Mouse (Mus musculus): ENCODE results near the gene Lad1. TPM values are rescaled to one million over a fixed set of nuclear protein-coding genes. Genes with fewer than 3 reads are reported as not detected.

Gene Lad1
- total and polyA plus RNA-seq, 3 experiments, result 0.16 TPM; not detected in 2

- ATAC-seq (ENCODE audit: extremely low read depth, insufficient number of reproducible peaks, low FRiP score, poor library complexity, severe bottlenecking) (no peak), DNase-seq (ENCODE audit: low spot score) (no peak)
- TF ChIP-seq GATA2 (IDR thresholded peaks at IDR 0.05; ENCODE audit: borderline replicate concordance, low read depth, low read length) (no peak), GATA1 (IDR thresholded peaks at IDR 0.05; ENCODE audit: borderline replicate concordance, low read length) (no peak), CTCF (IDR thresholded peaks at IDR 0.05; ENCODE audit: low read depth, low read length) (no peak), TAL1 (conservative IDR thresholded peaks at IDR 0.05; ENCODE audit: low read depth, low read length) (no peak), POLR2AphosphoS5 (IDR thresholded peaks at IDR 0.05; ENCODE audit: insufficient replicate concordance, low read depth, low read length) (no peak)
- no peak overlapping the region for H3K4me3 ChIP-seq (ENCODE audit: low read depth, low read length)
- H3K27me3 ChIP-seq (ENCODE audit: insufficient read depth, low read length), result peaks cover 38% of the 10 kb centered on the region
- no peaks in the 10 kb centered on the region for H3K9me3 ChIP-seq (replicated peaks)
- no peaks in the 10 kb centered on the region for H3K36me3 ChIP-seq (replicated peaks)
- H3K4me1 ChIP-seq (ENCODE audit: insufficient read depth, low read depth, low read length), result no peaks in the 10 kb centered on the region; the same call in 1 of the 2 replicates
These were observed 43.7 kb downstream of the Lad1 start for GRCm38 (mm10) chr1:135861980-135862552.

GRCm38 (mm10) chr1:135862561-135862960 is 44.2 kb downstream of the Lad1 start:
- Histone ChIP-seq H3K27me3 (ENCODE audit: insufficient read depth, low read length) (peaks cover 38% of the 10 kb centered on the region), H3K36me3 (replicated peaks) (no peaks in the 10 kb centered on the region), H3K9me3 (replicated peaks) (no peaks in the 10 kb centered on the region), H3K4me3 (ENCODE audit: low read depth, low read length) (no peak overlapping the region), H3K4me1 (ENCODE audit: insufficient read depth, low read depth, low read length) (no peaks in the 10 kb centered on the region; the same call in 1 of the 2 replicates)
- ATAC-seq (ENCODE audit: extremely low read depth, insufficient number of reproducible peaks, low FRiP score, poor library complexity, severe bottlenecking) (no peak), DNase-seq (ENCODE audit: low spot score) (no peak)
- TF ChIP-seq TAL1 (conservative IDR thresholded peaks at IDR 0.05; ENCODE audit: low read depth, low read length) (no peak), CTCF (IDR thresholded peaks at IDR 0.05; ENCODE audit: low read depth, low read length) (no peak), GATA2 (IDR thresholded peaks at IDR 0.05; ENCODE audit: borderline replicate concordance, low read depth, low read length) (no peak), GATA1 (IDR thresholded peaks at IDR 0.05; ENCODE audit: borderline replicate concordance, low read length) (no peak), POLR2AphosphoS5 (IDR thresholded peaks at IDR 0.05; ENCODE audit: insufficient replicate concordance, low read depth, low read length) (no peak)

GRCm38 (mm10) chr1:135863786-135864335 is 45.5 kb downstream of the Lad1 start:
- no peak for DNase-seq (ENCODE audit: low spot score)
- TF ChIP-seq GATA1 (IDR thresholded peaks at IDR 0.05; ENCODE audit: borderline replicate concordance, low read length), result no peak
- no peak for TF ChIP-seq TAL1 (conservative IDR thresholded peaks at IDR 0.05; ENCODE audit: low read depth, low read length)
- no peak for TF ChIP-seq CTCF (IDR thresholded peaks at IDR 0.05; ENCODE audit: low read depth, low read length)
- TF ChIP-seq GATA2 (IDR thresholded peaks at IDR 0.05; ENCODE audit: borderline replicate concordance, low read depth, low read length), result no peak
- no peak for TF ChIP-seq POLR2AphosphoS5 (IDR thresholded peaks at IDR 0.05; ENCODE audit: insufficient replicate concordance, low read depth, low read length)
- Histone ChIP-seq H3K36me3 (replicated peaks) (no peaks in the 10 kb centered on the region), H3K27me3 (ENCODE audit: insufficient read depth, low read length) (peaks cover 40% of the 10 kb centered on the region), H3K9me3 (replicated peaks) (no peaks in the 10 kb centered on the region), H3K4me3 (ENCODE audit: low read depth, low read length) (no peak overlapping the region), H3K4me1 (ENCODE audit: insufficient read depth, low read depth, low read length) (no peaks in the 10 kb centered on the region; the same call in 1 of the 2 replicates)
- no peak for ATAC-seq (ENCODE audit: extremely low read depth, insufficient number of reproducible peaks, low FRiP score, poor library complexity, severe bottlenecking)

- no peaks in the 10 kb centered on the region for H3K36me3 ChIP-seq (replicated peaks)
- H3K27me3 ChIP-seq (ENCODE audit: insufficient read depth, low read length), result peaks cover 45% of the 10 kb centered on the region
- H3K4me3 ChIP-seq (ENCODE audit: low read depth, low read length), result no peak overlapping the region
- H3K9me3 ChIP-seq (replicated peaks), result no peaks in the 10 kb centered on the region
- H3K4me1 ChIP-seq (ENCODE audit: insufficient read depth, low read depth, low read length), result no peaks in the 10 kb centered on the region; the same call in 1 of the 2 replicates
- ATAC-seq (ENCODE audit: extremely low read depth, insufficient number of reproducible peaks, low FRiP score, poor library complexity, severe bottlenecking), result no peak
- DNase-seq (ENCODE audit: low spot score), result no peak
- TF ChIP-seq GATA2 (IDR thresholded peaks at IDR 0.05; ENCODE audit: borderline replicate concordance, low read depth, low read length) (no peak), TAL1 (conservative IDR thresholded peaks at IDR 0.05; ENCODE audit: low read depth, low read length) (no peak), CTCF (IDR thresholded peaks at IDR 0.05; ENCODE audit: low read depth, low read length) (no peak)
These were observed 46.4 kb downstream of the Lad1 start for GRCm38 (mm10) chr1:135864830-135865229.

- DNase-seq (ENCODE audit: low spot score) (peak; percentile 79), ATAC-seq (ENCODE audit: extremely low read depth, insufficient number of reproducible peaks, low FRiP score, poor library complexity, severe bottlenecking) (peak; percentile 58)
- H3K4me3 ChIP-seq (ENCODE audit: low read depth, low read length), result no peak overlapping the region
- TF ChIP-seq GATA2 (IDR thresholded peaks at IDR 0.05; ENCODE audit: borderline replicate concordance, low read depth, low read length) (no peak), CTCF (IDR thresholded peaks at IDR 0.05; ENCODE audit: low read depth, low read length) (peak; percentile 95)
- H3K9me3 ChIP-seq (replicated peaks), result no peaks in the 10 kb centered on the region
- H3K36me3 ChIP-seq (replicated peaks), result no peaks in the 10 kb centered on the region
- peaks cover 40% of the 10 kb centered on the region for H3K27me3 ChIP-seq (ENCODE audit: insufficient read depth, low read length)
- H3K4me1 ChIP-seq (ENCODE audit: insufficient read depth, low read depth, low read length), result no peaks in the 10 kb centered on the region; the same call in 1 of the 2 replicates
These were observed 47.3 kb downstream of the Lad1 start for GRCm38 (mm10) chr1:135865518-135866194.

- H3K27me3 ChIP-seq (ENCODE audit: insufficient read depth, low read length), result peaks cover 26% of the 10 kb centered on the region
- H3K4me3 ChIP-seq (ENCODE audit: low read depth, low read length), result no peak overlapping the region
- TF ChIP-seq TAL1 (conservative IDR thresholded peaks at IDR 0.05; ENCODE audit: low read depth, low read length) (no peak), GATA1 (IDR thresholded peaks at IDR 0.05; ENCODE audit: borderline replicate concordance, low read length) (no peak), GATA2 (IDR thresholded peaks at IDR 0.05; ENCODE audit: borderline replicate concordance, low read depth, low read length) (no peak), POLR2AphosphoS5 (IDR thresholded peaks at IDR 0.05; ENCODE audit: insufficient replicate concordance, low read depth, low read length) (no peak), CTCF (IDR thresholded peaks at IDR 0.05; ENCODE audit: low read depth, low read length) (no peak)
- H3K4me1 ChIP-seq (ENCODE audit: insufficient read depth, low read depth, low read length), result no peaks in the 10 kb centered on the region; the same call in 1 of the 2 replicates
- H3K9me3 ChIP-seq (replicated peaks), result no peaks in the 10 kb centered on the region
- ATAC-seq (ENCODE audit: extremely low read depth, insufficient number of reproducible peaks, low FRiP score, poor library complexity, severe bottlenecking), result no peak
- no peak for DNase-seq (ENCODE audit: low spot score)
- no peaks in the 10 kb centered on the region for H3K36me3 ChIP-seq (replicated peaks)
These were observed 50.2 kb downstream of the Lad1 start for GRCm38 (mm10) chr1:135868570-135868969.

All from G1E (cell line).